ENCODE assay signal across 22 mouse cellular contexts in genomic region chr8:10501750-10502149, GRCm38 (mm10).
DNase-seq lines count a peak whose midpoint lies in the region; ATAC-seq and TF ChIP-seq lines count a peak whose summit lies in the region.
"Had no signal": no experiment of that assay in that cellular context is flagged by ENCODE, and none has a peak within 500 bp of the region (broad histone marks: within the 10 kb centered on the region; RNA-seq: fewer than 3 reads in every experiment).

No protein-coding gene starts in this region.

- no peaks in the 10 kb centered on the region for H3K9me3 ChIP-seq in lung, embryonic 16.5 days (ENCODE audit: control insufficient read depth, low read length)
- no peaks in the 10 kb centered on the region for H3K9me3 ChIP-seq in lung, postnatal 0 days (ENCODE audit: low read length)
- H3K9me3 ChIP-seq: G1E had no signal

- TF ChIP-seq EP300 in lung, postnatal 0 days (IDR thresholded peaks at IDR 0.05), result peak; percentile 56; the same call in 1 of the 2 replicates

- H3K4me1 ChIP-seq in lung, embryonic 16.5 days (replicated peaks; ENCODE audit: control insufficient read depth, insufficient read depth, low read length), result no peaks in the 10 kb centered on the region
- no peaks in the 10 kb centered on the region for H3K4me1 ChIP-seq in lung, postnatal 0 days (ENCODE audit: insufficient read depth, low read depth, low read length)
- no peaks in the 10 kb centered on the region for H3K4me1 ChIP-seq in lung, adult 2 months (ENCODE audit: control insufficient read depth, insufficient read depth, low read length)

- H3K27ac ChIP-seq in lung, embryonic 16.5 days (ENCODE audit: low read length), result no peak overlapping the region
- H3K27ac ChIP-seq in lung, postnatal 0 days (ENCODE audit: low read length), result no peak overlapping the region

- H3K36me3 ChIP-seq in lung, embryonic 16.5 days (ENCODE audit: control insufficient read depth, insufficient read depth, low read length), result no peaks in the 10 kb centered on the region
- H3K36me3 ChIP-seq in lung, postnatal 0 days (ENCODE audit: insufficient read depth, low read length), result no peaks in the 10 kb centered on the region
- H3K36me3 ChIP-seq: G1E had no signal

- no peak for TF ChIP-seq POLR2A in lung, adult 2 months (IDR thresholded peaks at IDR 0.05; ENCODE audit: borderline replicate concordance, extremely low read depth, low read depth, low read length)

- H3K4me3 ChIP-seq in lung, embryonic 16.5 days (ENCODE audit: low read length), result no peak overlapping the region
- H3K4me3 ChIP-seq in lung, postnatal 0 days (ENCODE audit: low read depth, low read length), result no peak overlapping the region
- H3K4me3 ChIP-seq in lung, adult 2 months (replicated peaks; ENCODE audit: extremely low read depth, low read depth, low read length), result no peak overlapping the region

- TF ChIP-seq CTCF in lung, postnatal 0 days (IDR thresholded peaks at IDR 0.05), result no peak
- no peak for TF ChIP-seq CTCF in lung, adult 2 months (IDR thresholded peaks at IDR 0.05; ENCODE audit: insufficient read depth, low read length)

- no peaks in the 10 kb centered on the region for H3K27me3 ChIP-seq in lung, embryonic 16.5 days (ENCODE audit: control insufficient read depth, insufficient read depth, low read depth, low read length)
- no peaks in the 10 kb centered on the region for H3K27me3 ChIP-seq in lung, postnatal 0 days (replicated peaks; ENCODE audit: insufficient read depth, low read length)
- H3K27me3 ChIP-seq: CH12.LX had no signal

- H3K9ac ChIP-seq in lung, embryonic 16.5 days (ENCODE audit: low read length), result no peak overlapping the region
- no peak overlapping the region for H3K9ac ChIP-seq in lung, postnatal 0 days (replicated peaks; ENCODE audit: low read depth)

- 78% methylated on average over 3 of the region's 3 CpGs for WGBS in lung, embryonic 16.5 days
- 69% methylated on average over 3 of the region's 3 CpGs for WGBS in lung, postnatal 0 days
- WGBS in lung, adult 2 months, result 76% methylated on average over 3 of the region's 3 CpGs

- DNase-seq in lung, postnatal 4 days, result no peak
- DNase-seq in lung, postnatal 0 days (ENCODE audit: low spot score), result peak; percentile 90
- DNase-seq in lung, postnatal 14 days, result no peak
- peak; percentile 31 for DNase-seq in lung, postnatal 25 days (ENCODE audit: low spot score)
- no peak for DNase-seq in lung, postnatal 10 days
- DNase-seq in lung, postnatal 36 days, result peak; percentile 47
- no peak for DNase-seq in lung, adult 2 months
- DNase-seq: adrenal gland, adult 2 months; adrenal gland, adult 8-10 months; adrenal gland, postnatal 10 days; adrenal gland, postnatal 14 days; adrenal gland, postnatal 25 days; adrenal gland, postnatal 36 days; B cell, adult 2 months; cerebellum, adult 11 months; cerebellum, adult 11-12 months had no signal

- no peak overlapping the region for H3K4me2 ChIP-seq in lung, embryonic 16.5 days (ENCODE audit: low read depth, low read length)
- no peak overlapping the region for H3K4me2 ChIP-seq in lung, postnatal 0 days (replicated peaks; ENCODE audit: low read depth, low read length)

- 0 out of 2 replicates have a peak, but pooled peaks have one; percentile 49 for ATAC-seq in lung, embryonic 16.5 days (ENCODE audit: low read depth)
- peak; percentile 84 for ATAC-seq in lung, postnatal 0 days
- ATAC-seq: activated CD4-positive, CD25-positive, alpha-beta regulatory T cell, adult 4 months; CD4-positive, CD25-positive, alpha-beta regulatory T cell, adult 4 months; Patski had no signal

Comparison
In these comparisons a context has a peak if more than half of its experiments do, and no peak if none do; other contexts are left out.
1. DNase-seq: peak in lung, postnatal 0 days (single experiment), lung, postnatal 25 days (single experiment) and lung, postnatal 36 days (single experiment); none in lung, postnatal 4 days (0 of 2), lung, postnatal 14 days (single experiment), lung, postnatal 10 days (single experiment) and lung, adult 2 months (single experiment).